Mouse (Mus musculus): ENCODE results near the gene Tubg2. TPM values are rescaled to one million over a fixed set of nuclear protein-coding genes. Genes with fewer than 3 reads are reported as not detected.

The Tubg2 gene
- polyA plus RNA-seq, 1 experiment from 2014 or later = 0.12 TPM

DNA sequence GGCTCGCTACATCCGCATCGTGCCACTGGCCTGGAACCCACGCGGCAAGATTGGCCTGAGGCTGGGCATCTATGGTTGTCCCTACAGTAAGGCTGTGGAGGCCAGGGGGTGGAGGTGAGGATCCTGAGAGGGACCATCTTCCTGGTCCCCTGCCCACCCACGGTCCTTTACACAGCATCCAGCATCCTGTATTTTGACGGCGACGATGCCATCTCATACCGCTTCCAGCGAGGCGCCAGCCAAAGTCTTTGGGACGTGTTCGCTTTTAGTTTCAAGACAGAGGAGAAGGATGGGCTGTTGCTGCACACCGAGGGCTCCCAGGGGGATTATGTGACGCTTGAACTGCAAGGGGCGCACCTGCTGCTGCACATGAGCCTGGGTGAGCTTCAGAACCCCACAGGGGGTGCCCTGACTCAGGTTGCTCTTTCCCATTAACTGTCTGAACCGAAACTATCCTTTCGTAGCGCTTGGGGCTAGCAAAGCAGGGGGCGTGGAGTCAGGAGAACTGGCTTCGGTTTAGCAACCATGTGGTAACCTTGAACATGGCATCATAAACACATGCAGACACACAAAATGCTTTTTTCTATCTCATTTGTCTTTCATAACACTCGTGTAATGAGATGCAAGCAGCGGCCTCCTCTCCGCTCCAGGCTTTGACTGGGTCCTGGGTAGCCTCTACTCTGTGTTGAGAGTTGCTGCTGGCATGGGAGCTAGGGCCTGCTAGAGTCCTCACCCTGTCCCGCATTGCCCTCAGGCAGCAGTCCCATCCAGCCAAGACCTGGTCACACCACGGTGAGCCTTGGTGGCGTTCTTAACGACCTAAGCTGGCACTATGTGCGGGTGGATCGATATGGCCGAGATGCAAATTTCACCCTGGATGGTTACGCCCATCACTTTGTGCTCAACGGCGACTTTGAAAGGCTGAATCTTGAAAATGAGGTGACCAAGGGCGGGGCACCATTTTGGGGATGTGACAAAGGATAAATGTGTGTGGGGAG lies 22.7 kb downstream of the Tubg2 start:
- TF ChIP-seq EP300 (IDR thresholded peaks at IDR 0.05; ENCODE audit: low read depth) (no peak), CTCF (IDR thresholded peaks at IDR 0.05; ENCODE audit: low read depth) (0 out of 2 replicates have a peak, but pooled peaks have one; percentile 10)
- 55% methylated on average over 36 of the region's 36 CpGs for WGBS (ENCODE audit: insufficient replicate concordance)
- Histone ChIP-seq H3K9ac (replicated peaks) (no peak overlapping the region), H3K4me1 (ENCODE audit: insufficient read depth) (peaks cover 27% of the 10 kb centered on the region), H3K9me3 (ENCODE audit: low read length) (no peaks in the 10 kb centered on the region), H3K4me3 (ENCODE audit: low read depth, low read length) (no peak overlapping the region), H3K4me2 (ENCODE audit: low read depth, low read length) (peak overlapping the region; percentile 3; the same call in 1 of the 2 replicates), H3K36me3 (replicated peaks; ENCODE audit: insufficient read depth, low read length) (no peaks in the 10 kb centered on the region), H3K27me3 (ENCODE audit: insufficient read depth, low read length) (peaks cover 47% of the 10 kb centered on the region), H3K27ac (ENCODE audit: low read depth) (no peak overlapping the region)
- no peak for DNase-seq
- no peak for ATAC-seq

DNA sequence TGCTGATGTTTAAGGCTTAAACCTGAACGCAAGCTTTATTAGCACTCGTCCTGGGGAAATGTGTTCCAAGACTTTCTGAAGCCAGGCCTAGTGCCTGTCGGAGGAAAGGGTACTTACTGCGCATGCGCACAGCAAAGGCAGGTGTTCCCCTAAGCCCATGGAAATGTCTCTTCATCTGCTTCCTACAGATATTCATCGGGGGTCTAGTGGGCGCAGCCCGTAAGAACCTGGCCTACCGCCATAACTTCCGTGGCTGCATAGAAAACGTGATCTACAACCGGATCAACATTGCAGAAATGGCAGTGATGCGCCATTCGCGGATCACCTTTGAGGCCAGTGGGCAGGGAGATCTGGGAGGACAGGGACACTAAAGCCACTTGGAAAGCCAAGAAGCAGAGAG lies 23.6 kb downstream of the Tubg2 start:
- TF ChIP-seq EP300 (IDR thresholded peaks at IDR 0.05; ENCODE audit: low read depth) (no peak), CTCF (IDR thresholded peaks at IDR 0.05; ENCODE audit: low read depth) (no peak)
- no peak overlapping the region for H3K27ac ChIP-seq (ENCODE audit: low read depth)
- H3K27me3 ChIP-seq (ENCODE audit: insufficient read depth, low read length) = peaks cover 38% of the 10 kb centered on the region
- peaks cover 18% of the 10 kb centered on the region for H3K4me1 ChIP-seq (ENCODE audit: insufficient read depth)
- no peak overlapping the region for H3K4me2 ChIP-seq (ENCODE audit: low read depth, low read length)
- H3K9me3 ChIP-seq (ENCODE audit: low read length) = no peaks in the 10 kb centered on the region
- no peaks in the 10 kb centered on the region for H3K36me3 ChIP-seq (replicated peaks; ENCODE audit: insufficient read depth, low read length)
- 82% methylated on average over 15 of the region's 15 CpGs for WGBS (ENCODE audit: insufficient replicate concordance)
- no peak for ATAC-seq
- DNase-seq = no peak
- H3K4me3 ChIP-seq (ENCODE audit: low read depth, low read length) = no peak overlapping the region
- no peak overlapping the region for H3K9ac ChIP-seq (replicated peaks)

DNA sequence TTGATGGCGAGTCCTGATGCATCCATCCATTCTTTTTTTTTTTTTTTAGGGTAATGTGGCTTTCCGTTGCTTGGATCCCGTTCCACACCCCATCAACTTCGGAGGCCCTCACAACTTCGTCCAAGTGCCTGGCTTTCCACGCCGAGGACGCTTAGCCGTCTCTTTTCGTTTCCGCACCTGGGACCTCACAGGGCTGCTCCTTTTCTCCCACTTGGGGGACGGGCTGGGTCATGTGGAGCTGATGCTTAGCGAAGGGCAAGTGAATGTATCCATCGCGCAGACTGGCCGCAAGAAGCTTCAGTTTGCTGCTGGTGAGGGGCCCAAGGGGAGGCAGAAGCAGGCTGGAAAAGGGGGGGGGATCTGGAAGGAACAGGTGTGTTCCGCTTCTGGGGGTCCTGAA lies 24.6 kb downstream of the Tubg2 start:
- Histone ChIP-seq H3K9ac (replicated peaks) (no peak overlapping the region), H3K9me3 (ENCODE audit: low read length) (no peaks in the 10 kb centered on the region), H3K27ac (ENCODE audit: low read depth) (no peak overlapping the region), H3K4me3 (ENCODE audit: low read depth, low read length) (no peak overlapping the region), H3K4me2 (ENCODE audit: low read depth, low read length) (no peak overlapping the region), H3K27me3 (ENCODE audit: insufficient read depth, low read length) (peaks cover 28% of the 10 kb centered on the region), H3K36me3 (replicated peaks; ENCODE audit: insufficient read depth, low read length) (no peaks in the 10 kb centered on the region), H3K4me1 (ENCODE audit: insufficient read depth) (peaks cover 13% of the 10 kb centered on the region)
- ATAC-seq = no peak
- TF ChIP-seq EP300 (IDR thresholded peaks at IDR 0.05; ENCODE audit: low read depth) (no peak), CTCF (IDR thresholded peaks at IDR 0.05; ENCODE audit: low read depth) (no peak)
- WGBS (ENCODE audit: insufficient replicate concordance) = 66% methylated on average over 17 of the region's 17 CpGs
- no peak for DNase-seq

DNA sequence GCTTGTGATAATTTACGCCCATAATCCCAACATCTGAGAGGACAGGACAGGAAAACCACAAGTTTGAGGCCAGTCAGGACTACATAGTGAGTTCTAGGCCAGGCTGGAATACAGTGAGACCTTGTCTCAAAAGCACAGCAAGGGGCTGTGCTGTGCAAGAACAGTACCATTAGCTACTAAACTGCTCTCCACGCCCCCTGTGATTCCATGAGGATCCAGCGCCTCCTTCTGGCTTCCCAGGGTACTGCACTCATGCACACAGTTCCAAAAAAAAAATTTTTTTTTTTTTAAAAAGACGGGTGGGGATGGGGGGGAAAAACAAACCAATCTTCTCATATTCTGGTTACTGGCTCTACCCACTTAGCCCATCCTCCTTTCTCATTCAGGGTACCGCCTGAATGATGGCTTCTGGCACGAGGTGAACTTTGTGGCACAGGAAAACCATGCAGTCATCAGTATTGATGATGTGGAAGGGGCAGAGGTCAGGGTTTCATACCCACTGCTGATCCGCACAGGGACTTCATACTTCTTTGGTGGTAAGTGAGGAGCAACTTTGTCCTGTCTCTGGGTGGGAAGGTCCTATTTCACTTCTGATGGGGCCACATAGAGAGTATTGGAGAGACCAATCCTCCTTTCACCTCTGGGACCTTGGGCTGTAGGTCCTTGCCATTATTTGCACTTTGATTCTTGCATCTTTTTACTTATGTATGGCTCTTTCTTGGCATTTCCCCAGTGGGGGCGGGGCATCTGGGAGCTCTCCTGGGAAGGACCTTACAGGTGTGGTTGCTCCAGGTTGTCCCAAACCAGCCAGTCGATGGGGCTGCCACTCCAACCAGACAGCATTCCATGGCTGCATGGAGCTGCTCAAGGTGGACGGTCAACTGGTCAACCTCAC lies 25.4 kb downstream of the Tubg2 start:
- Histone ChIP-seq H3K4me1 (ENCODE audit: insufficient read depth) (peaks cover 8% of the 10 kb centered on the region; the same call in 1 of the 2 replicates), H3K27me3 (ENCODE audit: insufficient read depth, low read length) (peaks cover 20% of the 10 kb centered on the region), H3K27ac (ENCODE audit: low read depth) (no peak overlapping the region), H3K4me3 (ENCODE audit: low read depth, low read length) (no peak overlapping the region), H3K9me3 (ENCODE audit: low read length) (no peaks in the 10 kb centered on the region), H3K9ac (replicated peaks) (no peak overlapping the region), H3K36me3 (replicated peaks; ENCODE audit: insufficient read depth, low read length) (no peaks in the 10 kb centered on the region), H3K4me2 (ENCODE audit: low read depth, low read length) (no peak overlapping the region)
- 38% methylated on average over 10 of the region's 10 CpGs for WGBS (ENCODE audit: insufficient replicate concordance)
- peak; percentile 82 for DNase-seq
- ATAC-seq = peak; percentile 61
- no peak for TF ChIP-seq EP300 (IDR thresholded peaks at IDR 0.05; ENCODE audit: low read depth)
- TF ChIP-seq CTCF (IDR thresholded peaks at IDR 0.05; ENCODE audit: low read depth) = peak; percentile 91

DNA sequence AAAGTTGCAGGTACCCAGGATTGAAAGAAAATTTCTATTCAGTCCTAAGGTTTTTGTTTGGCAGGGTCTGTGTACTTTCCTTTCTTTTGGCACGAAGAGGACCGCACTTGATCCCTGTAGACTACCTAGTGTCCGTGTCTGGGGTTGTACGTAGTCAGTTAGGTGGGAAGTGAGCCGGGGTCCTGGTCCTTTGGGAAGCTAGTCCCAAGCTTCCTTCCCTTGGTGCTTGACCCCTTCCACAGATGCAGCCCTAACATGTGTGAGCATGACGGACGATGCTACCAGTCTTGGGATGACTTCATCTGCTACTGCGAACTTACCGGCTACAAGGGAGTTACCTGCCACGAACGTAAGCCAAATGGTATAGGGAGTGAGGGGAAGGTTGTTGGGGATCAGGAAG lies 26.3 kb downstream of the Tubg2 start:
- Histone ChIP-seq H3K9me3 (ENCODE audit: low read length) (no peaks in the 10 kb centered on the region), H3K36me3 (replicated peaks; ENCODE audit: insufficient read depth, low read length) (no peaks in the 10 kb centered on the region; the same call in 1 of the 2 replicates), H3K9ac (replicated peaks) (no peak overlapping the region), H3K27me3 (ENCODE audit: insufficient read depth, low read length) (peaks cover 11% of the 10 kb centered on the region), H3K4me1 (ENCODE audit: insufficient read depth) (0 out of 2 replicates have a peak, but pooled peaks cover 2% of the 10 kb centered on the region), H3K27ac (ENCODE audit: low read depth) (no peak overlapping the region), H3K4me2 (ENCODE audit: low read depth, low read length) (no peak overlapping the region), H3K4me3 (ENCODE audit: low read depth, low read length) (no peak overlapping the region)
- 85% methylated on average over 11 of the region's 11 CpGs for whole genome bisulfite sequencing (ENCODE audit: insufficient replicate concordance)
- TF ChIP-seq CTCF (IDR thresholded peaks at IDR 0.05; ENCODE audit: low read depth) (no peak), EP300 (IDR thresholded peaks at IDR 0.05; ENCODE audit: low read depth) (no peak)
- no peak for DNase-seq
- no peak for ATAC-seq

All from liver, postnatal 0 days (tissue).